Mouse (Mus musculus): ENCODE measurements around the gene Pts. TPM values are rescaled to one million over a fixed set of nuclear protein-coding genes. Genes with fewer than 3 reads are reported as not detected.
A peak's percentile ranks its signal among the peaks of the same experiment; 100 is the strongest.

Pts gene
- polyA plus RNA-seq, 1 experiment from 2014 or later = 76.8 TPM

DNA sequence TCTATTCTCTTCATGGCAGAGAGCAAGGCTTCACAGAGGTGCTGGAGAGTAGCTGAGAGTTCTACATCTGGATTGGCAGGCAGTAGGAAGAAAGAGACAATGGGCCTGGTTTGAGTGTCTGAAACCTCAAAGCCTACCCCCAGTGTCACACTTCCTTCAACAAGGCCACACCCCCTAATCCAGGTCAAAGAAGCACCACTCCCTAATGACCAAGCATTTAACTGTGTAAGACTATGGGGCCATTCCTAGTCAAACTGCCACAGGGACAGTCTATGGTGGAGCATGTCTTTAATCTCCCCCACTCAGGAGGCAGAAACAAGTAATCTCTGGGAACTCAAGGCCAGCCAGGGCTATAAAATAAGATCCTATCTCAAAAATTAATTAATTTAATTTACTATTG lies 37.7 kb downstream of the Pts start:
- Histone ChIP-seq H3K9ac (ENCODE audit: low read length) (no peak overlapping the region), H3K36me3 (ENCODE audit: control insufficient read depth, insufficient read depth, low read length) (no peaks in the 10 kb centered on the region), H3K4me2 (no peak overlapping the region), H3K27ac (ENCODE audit: low read depth, low read length) (no peak overlapping the region), H3K4me1 (ENCODE audit: control insufficient read depth, insufficient read depth, low read length) (peaks cover 1% of the 10 kb centered on the region), H3K9me3 (ENCODE audit: control insufficient read depth, low read length) (no peaks in the 10 kb centered on the region), H3K4me3 (ENCODE audit: low read depth, low read length) (no peak overlapping the region), H3K27me3 (ENCODE audit: control insufficient read depth, insufficient read depth, low read length) (no peaks in the 10 kb centered on the region; the same call in 1 of the 2 replicates)
- DNase-seq (ENCODE audit: low spot score, missing footprints) = peak; percentile 41
- ATAC-seq (ENCODE audit: low FRiP score) = no peak

DNA sequence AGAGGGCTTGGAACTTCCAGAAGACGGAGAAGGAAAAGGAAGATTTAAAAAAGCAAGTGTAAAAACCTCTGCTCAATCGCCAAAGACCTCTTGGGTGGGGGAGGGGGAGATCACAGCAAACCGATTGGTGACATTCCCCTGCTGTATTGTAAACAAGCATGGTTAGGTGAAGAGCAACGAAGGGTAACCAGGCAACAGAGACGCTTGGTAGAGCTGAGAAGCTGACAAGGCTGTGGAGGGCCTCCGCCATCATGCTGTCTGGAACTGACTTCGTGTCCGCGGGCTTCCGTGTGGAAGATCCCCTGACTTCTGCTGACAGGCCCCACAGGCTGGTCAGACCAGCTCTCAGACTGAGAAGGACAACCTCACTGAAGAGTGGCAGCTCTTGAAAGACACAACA lies 43.0 kb downstream of the Pts start:
- Histone ChIP-seq H3K4me3 (ENCODE audit: low read depth, low read length) (no peak overlapping the region), H3K4me1 (ENCODE audit: control insufficient read depth, insufficient read depth, low read length) (no peaks in the 10 kb centered on the region), H3K4me2 (peak overlapping the region; percentile 10; the same call in 1 of the 2 replicates), H3K36me3 (ENCODE audit: control insufficient read depth, insufficient read depth, low read length) (no peaks in the 10 kb centered on the region), H3K9me3 (ENCODE audit: control insufficient read depth, low read length) (no peaks in the 10 kb centered on the region), H3K27me3 (ENCODE audit: control insufficient read depth, insufficient read depth, low read length) (no peaks in the 10 kb centered on the region), H3K9ac (ENCODE audit: low read length) (no peak overlapping the region), H3K27ac (ENCODE audit: low read depth, low read length) (no peak overlapping the region)
- 5% methylated on average over 10 of the region's 10 CpGs for WGBS
- peak; percentile 91 for DNase-seq (ENCODE audit: low spot score, missing footprints)
- ATAC-seq (ENCODE audit: low FRiP score) = no peak

DNA sequence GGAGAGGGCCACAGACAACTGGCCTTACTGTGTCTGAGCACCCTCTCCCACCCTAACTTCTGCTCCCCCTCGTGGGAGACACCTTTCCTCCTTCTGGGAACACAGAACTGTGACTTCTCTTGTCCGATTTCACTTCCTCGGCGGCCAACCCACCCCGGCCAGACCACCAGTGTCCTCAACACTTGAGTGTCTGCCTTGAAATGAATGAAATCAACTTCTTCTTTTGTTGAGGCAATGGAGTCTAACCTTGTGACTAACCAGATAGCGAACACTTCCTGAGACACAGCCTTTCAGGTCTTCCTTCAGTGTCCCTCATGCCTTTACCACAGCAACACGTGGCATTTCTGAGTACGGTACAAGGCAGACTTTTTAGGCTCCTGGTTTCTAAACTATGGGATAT lies 45.8 kb downstream of the Pts start:
- no peak for ATAC-seq (ENCODE audit: low FRiP score)
- WGBS = 88% methylated on average over 8 of the region's 8 CpGs

DNA sequence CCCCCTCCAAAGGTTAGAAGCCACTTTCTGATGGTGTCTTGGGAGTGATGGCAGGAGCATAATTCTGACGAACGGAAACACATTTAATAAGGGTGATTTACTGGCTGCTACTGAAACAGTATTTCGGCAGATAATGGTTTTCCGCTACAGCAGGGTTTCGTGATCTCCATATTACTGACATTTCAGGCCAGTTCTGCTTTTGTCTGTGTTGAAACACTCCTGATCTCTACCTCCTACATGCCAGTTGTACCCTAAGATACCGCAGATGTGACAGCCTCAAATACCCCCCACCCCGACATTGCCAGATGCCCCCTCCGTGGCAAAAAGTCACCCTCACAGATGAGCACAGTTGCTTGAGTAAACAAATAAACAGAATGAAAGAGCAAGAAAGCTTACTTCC lies 49.0 kb downstream of the Pts start:
- Histone ChIP-seq H3K36me3 (ENCODE audit: control insufficient read depth, insufficient read depth, low read length) (no peaks in the 10 kb centered on the region), H3K27ac (ENCODE audit: low read depth, low read length) (no peak overlapping the region), H3K4me2 (no peak overlapping the region), H3K9me3 (ENCODE audit: control insufficient read depth, low read length) (no peaks in the 10 kb centered on the region), H3K27me3 (ENCODE audit: control insufficient read depth, insufficient read depth, low read length) (no peaks in the 10 kb centered on the region), H3K4me1 (ENCODE audit: control insufficient read depth, insufficient read depth, low read length) (peaks cover 5% of the 10 kb centered on the region), H3K4me3 (ENCODE audit: low read depth, low read length) (no peak overlapping the region), H3K9ac (ENCODE audit: low read length) (no peak overlapping the region)
- DNase-seq (ENCODE audit: low spot score, missing footprints) = no peak
- no peak for ATAC-seq (ENCODE audit: low FRiP score)
- 31% methylated on average over 8 of the region's 8 CpGs for WGBS

More for the DNA sequence above, 45.8 kb downstream of the Pts start:
- no peak for DNase-seq (ENCODE audit: low spot score, missing footprints)
- Histone ChIP-seq H3K9me3 (ENCODE audit: control insufficient read depth, low read length) (no peaks in the 10 kb centered on the region), H3K36me3 (ENCODE audit: control insufficient read depth, insufficient read depth, low read length) (no peaks in the 10 kb centered on the region), H3K27me3 (ENCODE audit: control insufficient read depth, insufficient read depth, low read length) (no peaks in the 10 kb centered on the region), H3K9ac (ENCODE audit: low read length) (no peak overlapping the region), H3K4me3 (ENCODE audit: low read depth, low read length) (no peak overlapping the region), H3K27ac (ENCODE audit: low read depth, low read length) (no peak overlapping the region), H3K4me1 (ENCODE audit: control insufficient read depth, insufficient read depth, low read length) (peaks cover 5% of the 10 kb centered on the region), H3K4me2 (no peak overlapping the region)

DNA sequence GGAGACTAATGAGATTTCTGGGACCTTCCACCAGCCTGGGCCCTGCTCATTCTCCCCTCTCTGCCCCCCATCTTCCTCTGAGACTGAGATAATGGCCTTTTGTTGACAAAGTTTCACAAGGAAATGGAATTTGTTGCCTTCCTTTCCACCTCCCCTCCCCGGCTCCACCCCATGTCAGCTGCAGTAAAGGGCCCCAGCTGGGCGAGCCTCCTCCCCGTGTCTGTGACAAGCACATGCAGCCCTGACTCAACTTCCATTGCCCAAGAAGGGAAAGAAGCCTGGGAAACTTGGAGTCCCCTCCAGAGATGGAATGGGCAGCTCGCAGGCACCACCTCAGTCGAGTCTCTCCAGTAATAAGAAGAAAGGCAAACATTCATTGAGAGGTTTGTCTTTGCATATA lies 49.7 kb downstream of the Pts start:
- ATAC-seq (ENCODE audit: low FRiP score) (no peak), DNase-seq (ENCODE audit: low spot score, missing footprints) (no peak)
- H3K4me1 ChIP-seq (ENCODE audit: control insufficient read depth, insufficient read depth, low read length) = peaks cover 5% of the 10 kb centered on the region
- no peak overlapping the region for H3K4me3 ChIP-seq (ENCODE audit: low read depth, low read length)
- WGBS = 4% methylated on average over 5 of the region's 5 CpGs
- no peaks in the 10 kb centered on the region for H3K9me3 ChIP-seq (ENCODE audit: control insufficient read depth, low read length)
- H3K27ac ChIP-seq (ENCODE audit: low read depth, low read length) = no peak overlapping the region
- H3K9ac ChIP-seq (ENCODE audit: low read length) = no peak overlapping the region
- H3K4me2 ChIP-seq = no peak overlapping the region
- no peaks in the 10 kb centered on the region for H3K27me3 ChIP-seq (ENCODE audit: control insufficient read depth, insufficient read depth, low read length)
- H3K36me3 ChIP-seq (ENCODE audit: control insufficient read depth, insufficient read depth, low read length) = no peaks in the 10 kb centered on the region

DNA sequence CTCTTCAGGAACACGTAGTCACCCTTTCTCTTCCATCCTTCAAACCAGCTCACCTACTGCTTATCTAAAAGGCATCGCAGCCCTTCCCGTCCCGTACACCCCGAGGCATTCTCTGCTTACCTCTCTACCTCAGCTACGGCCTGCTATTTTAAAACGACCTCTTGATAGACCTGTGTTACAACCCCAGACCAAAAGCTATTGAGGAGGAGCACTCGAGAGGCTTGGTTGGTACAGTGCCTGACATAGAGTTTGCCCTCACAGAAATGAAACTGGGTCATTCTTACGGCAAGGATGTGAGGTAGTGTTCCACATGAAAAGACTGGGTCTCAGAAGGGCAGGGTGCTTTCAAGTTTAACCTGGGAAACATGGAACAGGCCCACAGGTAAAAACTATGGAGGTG lies 51.3 kb downstream of the Pts start:
- ATAC-seq (ENCODE audit: low FRiP score) = no peak
- DNase-seq (ENCODE audit: low spot score, missing footprints) = no peak
- no peaks in the 10 kb centered on the region for H3K9me3 ChIP-seq (ENCODE audit: control insufficient read depth, low read length)
- no peak overlapping the region for H3K4me2 ChIP-seq
- no peak overlapping the region for H3K27ac ChIP-seq (ENCODE audit: low read depth, low read length)
- H3K36me3 ChIP-seq (ENCODE audit: control insufficient read depth, insufficient read depth, low read length) = no peaks in the 10 kb centered on the region
- peaks cover 5% of the 10 kb centered on the region for H3K4me1 ChIP-seq (ENCODE audit: control insufficient read depth, insufficient read depth, low read length)
- no peak overlapping the region for H3K4me3 ChIP-seq (ENCODE audit: low read depth, low read length)
- WGBS = 90% methylated on average over 9 of the region's 9 CpGs
- H3K27me3 ChIP-seq (ENCODE audit: control insufficient read depth, insufficient read depth, low read length) = no peaks in the 10 kb centered on the region
- no peak overlapping the region for H3K9ac ChIP-seq (ENCODE audit: low read length)

DNA sequence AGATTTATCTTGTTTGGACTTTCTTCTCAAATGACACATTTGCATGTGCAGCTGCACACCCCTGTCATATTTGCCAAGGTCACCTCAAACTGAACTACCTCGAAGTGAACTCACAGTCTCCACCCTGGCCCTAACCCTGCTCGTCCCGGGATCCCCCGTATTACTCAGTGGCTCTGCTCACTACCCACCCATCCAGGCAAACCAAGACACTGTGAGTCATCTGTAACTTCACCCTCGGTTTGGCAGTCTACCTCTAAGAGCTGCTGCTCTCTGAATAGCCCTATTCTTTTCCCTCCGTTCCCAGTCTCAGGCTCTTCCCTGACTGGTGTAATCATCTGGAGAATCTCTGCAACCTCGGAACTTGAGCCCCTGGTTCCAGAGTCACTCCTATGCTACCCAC lies 51.9 kb downstream of the Pts start:
- Histone ChIP-seq H3K9ac (ENCODE audit: low read length) (no peak overlapping the region), H3K27me3 (ENCODE audit: control insufficient read depth, insufficient read depth, low read length) (no peaks in the 10 kb centered on the region), H3K4me1 (ENCODE audit: control insufficient read depth, insufficient read depth, low read length) (peaks cover 5% of the 10 kb centered on the region), H3K4me2 (no peak overlapping the region), H3K9me3 (ENCODE audit: control insufficient read depth, low read length) (no peaks in the 10 kb centered on the region), H3K27ac (ENCODE audit: low read depth, low read length) (no peak overlapping the region), H3K4me3 (ENCODE audit: low read depth, low read length) (no peak overlapping the region), H3K36me3 (ENCODE audit: control insufficient read depth, insufficient read depth, low read length) (no peaks in the 10 kb centered on the region)
- 75% methylated on average over 7 of the region's 7 CpGs for WGBS
- DNase-seq (ENCODE audit: low spot score, missing footprints) (no peak), ATAC-seq (ENCODE audit: low FRiP score) (no peak)

DNA sequence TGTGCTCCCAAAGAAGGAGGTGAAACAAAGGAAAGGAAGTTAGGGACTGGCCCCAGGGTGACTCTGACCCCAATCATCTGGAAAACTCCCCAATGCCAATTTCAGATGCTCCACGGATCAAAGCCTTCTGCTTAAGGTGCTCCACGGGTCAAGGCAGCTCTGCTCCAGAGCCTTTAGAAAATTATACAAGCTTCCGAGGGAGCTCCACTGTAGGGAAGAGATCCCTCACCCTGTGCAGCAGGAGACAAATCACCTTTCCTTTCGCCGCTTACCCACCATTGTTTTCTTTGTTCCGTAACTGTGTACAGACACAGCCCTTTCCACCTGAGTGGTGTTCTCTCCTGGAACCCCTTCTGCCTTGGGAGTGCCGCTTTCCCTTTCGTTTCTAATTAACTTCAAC lies 52.8 kb downstream of the Pts start:
- no peak for ATAC-seq (ENCODE audit: low FRiP score)
- no peak for DNase-seq (ENCODE audit: low spot score, missing footprints)
- Histone ChIP-seq H3K9ac (ENCODE audit: low read length) (no peak overlapping the region), H3K4me1 (ENCODE audit: control insufficient read depth, insufficient read depth, low read length) (peaks cover 5% of the 10 kb centered on the region), H3K27ac (ENCODE audit: low read depth, low read length) (no peak overlapping the region), H3K36me3 (ENCODE audit: control insufficient read depth, insufficient read depth, low read length) (no peaks in the 10 kb centered on the region), H3K4me2 (no peak overlapping the region), H3K9me3 (ENCODE audit: control insufficient read depth, low read length) (no peaks in the 10 kb centered on the region), H3K27me3 (ENCODE audit: control insufficient read depth, insufficient read depth, low read length) (no peaks in the 10 kb centered on the region), H3K4me3 (ENCODE audit: low read depth, low read length) (no peak overlapping the region)
- 62% methylated on average over 8 of the region's 8 CpGs for WGBS

DNA sequence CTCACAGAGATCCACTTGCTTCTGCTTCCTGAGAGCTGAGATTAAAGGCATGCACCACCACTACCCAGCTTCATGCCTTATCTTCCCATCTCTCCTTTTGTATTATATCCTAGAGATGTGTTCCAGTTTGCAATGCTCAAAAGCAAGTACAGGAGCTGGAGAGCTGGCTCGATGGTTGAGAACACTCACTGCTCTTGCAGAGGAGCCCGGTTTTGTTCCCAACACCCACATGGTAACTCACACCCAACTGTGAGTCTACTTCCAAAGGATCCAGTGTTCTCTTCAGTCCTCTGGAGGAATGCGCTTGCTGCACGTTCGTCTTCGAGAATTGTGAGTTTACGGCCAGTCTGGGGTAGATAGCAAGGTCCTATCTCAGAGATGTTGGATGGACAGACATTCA lies 53.2 kb downstream of the Pts start:
- DNase-seq (ENCODE audit: low spot score, missing footprints) (no peak), ATAC-seq (ENCODE audit: low FRiP score) (no peak)
- no peak overlapping the region for H3K27ac ChIP-seq (ENCODE audit: low read depth, low read length)
- H3K27me3 ChIP-seq (ENCODE audit: control insufficient read depth, insufficient read depth, low read length) = no peaks in the 10 kb centered on the region
- WGBS = 89% methylated on average over 7 of the region's 7 CpGs
- no peak overlapping the region for H3K9ac ChIP-seq (ENCODE audit: low read length)
- peaks cover 5% of the 10 kb centered on the region for H3K4me1 ChIP-seq (ENCODE audit: control insufficient read depth, insufficient read depth, low read length)
- no peaks in the 10 kb centered on the region for H3K36me3 ChIP-seq (ENCODE audit: control insufficient read depth, insufficient read depth, low read length)
- H3K4me3 ChIP-seq (ENCODE audit: low read depth, low read length) = no peak overlapping the region
- no peaks in the 10 kb centered on the region for H3K9me3 ChIP-seq (ENCODE audit: control insufficient read depth, low read length)
- H3K4me2 ChIP-seq = no peak overlapping the region
